Mouse (Mus musculus): ENCODE data around the gene Ccr7. TPM values are rescaled to one million over a fixed set of nuclear protein-coding genes. Genes with fewer than 3 reads are reported as not detected.

The Ccr7 gene
- polyA plus RNA-seq (2014; fragmentation: Nextera tagmentation; extraction: Ambion mirVana) = 0.30 and 0.45 TPM in 2 replicates

- H3K4me3 ChIP-seq (ENCODE audit: low read depth, low read length) = no peak within 1 kb of the TSS
- no peaks in the 10 kb centered on the region for H3K36me3 ChIP-seq (ENCODE audit: insufficient read depth)
- H3K9me3 ChIP-seq (ENCODE audit: low read depth, low read length) = no peaks in the 10 kb centered on the region
- H3K9ac ChIP-seq = no peak within 1 kb of the TSS
- no peak for TF ChIP-seq CTCF (IDR thresholded peaks at IDR 0.05; ENCODE audit: low read depth)
- H3K27me3 ChIP-seq (ENCODE audit: insufficient read depth, low read length) = no peaks in the 10 kb centered on the region
- ATAC-seq (ENCODE audit: insufficient read depth) = no peak
- no peaks in the 10 kb centered on the region for H3K4me1 ChIP-seq (ENCODE audit: insufficient read depth)
- no peak within 1 kb of the TSS for H3K4me2 ChIP-seq
- WGBS = 33% methylated on average over 12 of the region's 12 CpGs
- H3K27ac ChIP-seq (ENCODE audit: low read depth) = no peak within 1 kb of the TSS
- DNase-seq = no peak
Observed at GRCm38 (mm10) chr11:99154987-99155641, at the start of gene Ccr7. Gene Ccr7 (minus strand): TSS chr11:99155077.

DNA sequence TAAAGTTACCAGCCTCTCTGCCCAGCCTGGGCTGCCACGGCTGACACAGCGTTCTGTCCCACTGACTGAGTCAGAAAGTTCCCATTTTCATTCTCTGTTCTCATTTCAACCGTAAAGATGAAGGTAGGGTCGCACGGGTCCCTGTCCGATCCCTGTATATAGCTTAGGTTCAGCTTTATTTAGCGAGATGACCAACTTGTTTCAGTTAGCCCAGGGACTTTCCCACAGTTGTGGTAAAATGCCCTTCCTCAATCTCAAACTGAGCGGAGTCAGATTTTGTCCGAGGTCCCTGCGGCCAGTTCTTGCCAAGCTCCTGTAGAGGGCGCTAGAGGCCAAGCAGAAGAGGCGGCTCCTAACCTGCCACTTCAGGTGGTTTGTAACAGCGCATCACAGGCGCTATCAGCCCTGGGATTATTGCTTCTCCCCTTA, 34.3 kb upstream of the Ccr7 start:
- no peak overlapping the region for H3K4me3 ChIP-seq (ENCODE audit: low read depth, low read length)
- peak; percentile 71 for TF ChIP-seq CTCF (IDR thresholded peaks at IDR 0.05; ENCODE audit: low read depth)
- no peak overlapping the region for H3K27ac ChIP-seq (ENCODE audit: low read depth)
- no peaks in the 10 kb centered on the region for H3K36me3 ChIP-seq (ENCODE audit: insufficient read depth)
- H3K4me2 ChIP-seq = no peak overlapping the region
- no peaks in the 10 kb centered on the region for H3K4me1 ChIP-seq (ENCODE audit: insufficient read depth)
- no peak overlapping the region for H3K9ac ChIP-seq
- H3K9me3 ChIP-seq (ENCODE audit: low read depth, low read length) = no peaks in the 10 kb centered on the region
- no peaks in the 10 kb centered on the region for H3K27me3 ChIP-seq (ENCODE audit: insufficient read depth, low read length)
- WGBS = 22% methylated on average over 14 of the region's 14 CpGs
- DNase-seq (peak; percentile 64), ATAC-seq (ENCODE audit: insufficient read depth) (no peak)

- H3K9ac ChIP-seq = no peak overlapping the region
- no peak overlapping the region for H3K27ac ChIP-seq (ENCODE audit: low read depth)
- ATAC-seq (ENCODE audit: insufficient read depth) (no peak), DNase-seq (no peak)
- H3K27me3 ChIP-seq (ENCODE audit: insufficient read depth, low read length) = no peaks in the 10 kb centered on the region
- no peak for TF ChIP-seq CTCF (IDR thresholded peaks at IDR 0.05; ENCODE audit: low read depth)
- 51% methylated on average over 4 of the region's 4 CpGs for WGBS
- H3K4me3 ChIP-seq (ENCODE audit: low read depth, low read length) = no peak overlapping the region
- H3K9me3 ChIP-seq (ENCODE audit: low read depth, low read length) = no peaks in the 10 kb centered on the region
- H3K4me1 ChIP-seq (ENCODE audit: insufficient read depth) = no peaks in the 10 kb centered on the region
- no peak overlapping the region for H3K4me2 ChIP-seq
- no peaks in the 10 kb centered on the region for H3K36me3 ChIP-seq (ENCODE audit: insufficient read depth)
Observed at GRCm38 (mm10) chr11:99187348-99187747, 32.5 kb upstream of the Ccr7 start.

- H3K9ac ChIP-seq = no peak overlapping the region
- no peak overlapping the region for H3K4me2 ChIP-seq
- DNase-seq (no peak), ATAC-seq (ENCODE audit: insufficient read depth) (no peak)
- H3K4me1 ChIP-seq (ENCODE audit: insufficient read depth) = no peaks in the 10 kb centered on the region
- no peaks in the 10 kb centered on the region for H3K9me3 ChIP-seq (ENCODE audit: low read depth, low read length)
- TF ChIP-seq CTCF (IDR thresholded peaks at IDR 0.05; ENCODE audit: low read depth) = no peak
- H3K36me3 ChIP-seq (ENCODE audit: insufficient read depth) = no peaks in the 10 kb centered on the region
- WGBS = 72% methylated on average over 2 of the region's 2 CpGs
- H3K27me3 ChIP-seq (ENCODE audit: insufficient read depth, low read length) = no peaks in the 10 kb centered on the region
- no peak overlapping the region for H3K27ac ChIP-seq (ENCODE audit: low read depth)
- no peak overlapping the region for H3K4me3 ChIP-seq (ENCODE audit: low read depth, low read length)
Observed at GRCm38 (mm10) chr11:99186836-99187235, 32.0 kb upstream of the Ccr7 start.

- ATAC-seq (ENCODE audit: insufficient read depth) (no peak), DNase-seq (no peak)
- H3K4me1 ChIP-seq (ENCODE audit: insufficient read depth) = no peaks in the 10 kb centered on the region
- H3K4me3 ChIP-seq (ENCODE audit: low read depth, low read length) = no peak overlapping the region
- 63% methylated on average over 11 of the region's 11 CpGs for WGBS
- H3K9ac ChIP-seq = no peak overlapping the region
- no peak overlapping the region for H3K27ac ChIP-seq (ENCODE audit: low read depth)
- H3K27me3 ChIP-seq (ENCODE audit: insufficient read depth, low read length) = no peaks in the 10 kb centered on the region
- TF ChIP-seq CTCF (IDR thresholded peaks at IDR 0.05; ENCODE audit: low read depth) = no peak
- no peaks in the 10 kb centered on the region for H3K9me3 ChIP-seq (ENCODE audit: low read depth, low read length)
- H3K36me3 ChIP-seq (ENCODE audit: insufficient read depth) = no peaks in the 10 kb centered on the region
- no peak overlapping the region for H3K4me2 ChIP-seq
Observed at GRCm38 (mm10) chr11:99182575-99182974, 27.7 kb upstream of the Ccr7 start.

- no peak for ATAC-seq (ENCODE audit: insufficient read depth)
- TF ChIP-seq CTCF (IDR thresholded peaks at IDR 0.05; ENCODE audit: low read depth) = no peak
- WGBS = 81% methylated on average over 5 of the region's 5 CpGs
- H3K4me2 ChIP-seq = no peak overlapping the region
- H3K36me3 ChIP-seq (ENCODE audit: insufficient read depth) = no peaks in the 10 kb centered on the region
- no peaks in the 10 kb centered on the region for H3K9me3 ChIP-seq (ENCODE audit: low read depth, low read length)
- no peaks in the 10 kb centered on the region for H3K4me1 ChIP-seq (ENCODE audit: insufficient read depth)
- H3K4me3 ChIP-seq (ENCODE audit: low read depth, low read length) = no peak overlapping the region
- no peaks in the 10 kb centered on the region for H3K27me3 ChIP-seq (ENCODE audit: insufficient read depth, low read length)
- DNase-seq = no peak
- no peak overlapping the region for H3K9ac ChIP-seq
- no peak overlapping the region for H3K27ac ChIP-seq (ENCODE audit: low read depth)
Observed at GRCm38 (mm10) chr11:99180071-99180470, 25.2 kb upstream of the Ccr7 start.

GRCm38 (mm10) chr11:99177925-99178198, 23.0 kb upstream of the Ccr7 start:
- no peak for TF ChIP-seq CTCF (IDR thresholded peaks at IDR 0.05; ENCODE audit: low read depth)
- no peak overlapping the region for H3K4me3 ChIP-seq (ENCODE audit: low read depth, low read length)
- H3K4me1 ChIP-seq (ENCODE audit: insufficient read depth) = no peaks in the 10 kb centered on the region
- no peak overlapping the region for H3K27ac ChIP-seq (ENCODE audit: low read depth)
- no peak overlapping the region for H3K9ac ChIP-seq
- H3K27me3 ChIP-seq (ENCODE audit: insufficient read depth, low read length) = no peaks in the 10 kb centered on the region
- no peak overlapping the region for H3K4me2 ChIP-seq
- no peaks in the 10 kb centered on the region for H3K9me3 ChIP-seq (ENCODE audit: low read depth, low read length)
- no peaks in the 10 kb centered on the region for H3K36me3 ChIP-seq (ENCODE audit: insufficient read depth)
- ATAC-seq (ENCODE audit: insufficient read depth) (no peak), DNase-seq (no peak)
- WGBS = 88% methylated on average over 1 of the region's 3 CpGs

Measured in lung, embryonic 14.5 days (tissue).